Mouse (Mus musculus) hindlimb bud, embryonic 11.5 days (tissue): Measurements from ENCODE around the gene Foxa2.
A peak's percentile ranks its signal among the peaks of the same experiment; 100 is the strongest.

Experiments used
- DNase-seq: peaks from one replicate; pipeline ENCODE4 v3.0.0-alpha.2; 2012; ENCODE audit warnings: low read depth, low spot score; ENCODE audit errors: extremely low spot score

Gene Foxa2

DNA sequence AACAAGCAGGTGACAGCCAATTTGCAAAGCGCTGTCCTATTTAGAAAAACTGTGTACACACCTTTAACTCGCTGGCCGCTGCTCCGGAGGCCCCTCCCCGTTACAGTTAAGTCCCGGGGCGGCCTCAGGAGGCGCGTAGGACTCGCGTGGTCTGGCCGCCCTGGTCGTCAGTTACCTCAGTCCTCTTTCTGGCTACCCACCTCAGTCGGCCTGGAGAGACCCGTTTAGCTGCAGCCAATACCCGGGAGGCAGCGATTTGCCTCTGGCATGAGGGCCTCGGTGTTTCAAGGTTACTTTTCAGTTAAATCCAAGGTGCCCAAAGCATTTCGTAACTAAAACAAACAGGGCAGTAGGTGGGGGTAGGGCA lies at the start of gene Foxa2:
Foxa2 (minus strand) TSS at position 171 of the 367 bp plus-strand sequence.
- no peak for DNase-seq

DNA sequence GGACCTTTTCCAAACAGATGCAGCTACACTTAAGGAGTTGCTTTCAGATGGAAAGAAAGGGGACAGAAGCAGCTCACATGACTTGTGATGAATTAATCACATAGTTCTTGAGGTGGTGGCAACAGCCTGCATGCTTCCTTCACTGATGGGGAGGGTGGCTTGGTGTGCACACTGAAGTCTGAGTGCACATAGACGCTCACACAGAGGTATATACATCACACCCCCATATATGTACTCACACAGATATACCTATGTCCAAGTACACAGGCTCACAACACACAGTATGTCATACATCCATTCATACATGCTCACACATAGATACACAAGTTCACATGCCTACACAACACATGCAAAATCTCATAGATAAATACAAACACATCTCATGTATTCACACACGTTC lies 45.3 kb upstream of the Foxa2 start:
- no peak for DNase-seq

DNA sequence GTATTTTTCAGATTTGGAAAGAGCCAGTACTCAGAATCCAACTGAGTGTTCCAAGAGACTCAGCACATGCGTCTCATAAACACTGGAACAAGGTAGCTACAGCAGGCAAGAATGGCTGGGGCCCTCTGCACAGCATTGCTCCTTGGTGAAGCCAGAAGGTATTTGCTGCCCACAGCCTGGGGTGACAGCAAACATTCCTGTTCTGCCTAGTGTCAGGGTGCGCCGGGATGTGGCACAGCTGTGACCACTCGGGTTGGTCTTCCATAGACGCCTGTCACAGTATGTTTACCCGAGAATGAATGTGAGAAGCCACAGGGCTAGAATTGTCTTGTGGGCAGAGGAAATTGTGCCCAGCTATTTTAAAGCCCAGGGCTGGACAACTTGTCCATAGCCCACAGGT lies 44.9 kb upstream of the Foxa2 start:
- no peak for DNase-seq

DNA sequence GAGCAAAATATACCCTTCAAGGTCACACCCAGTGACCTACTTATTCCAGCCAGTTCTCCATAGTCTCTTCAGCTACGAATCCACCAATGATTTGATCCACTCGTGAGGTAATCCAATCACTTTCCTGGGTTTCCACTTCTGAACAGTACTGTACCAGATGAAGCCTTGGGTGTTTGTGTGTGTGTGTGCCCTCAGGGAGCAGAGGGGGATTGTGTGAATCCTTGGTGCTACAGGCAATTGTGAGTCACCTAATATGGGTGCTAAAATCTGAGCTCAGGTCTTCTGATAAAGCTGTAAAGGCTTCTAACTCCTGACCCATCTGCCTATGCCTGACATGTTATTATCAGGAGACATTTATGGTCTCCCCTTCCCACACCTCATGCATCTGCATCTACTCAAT lies 43.3 kb upstream of the Foxa2 start:
- DNase-seq, result no peak

DNA sequence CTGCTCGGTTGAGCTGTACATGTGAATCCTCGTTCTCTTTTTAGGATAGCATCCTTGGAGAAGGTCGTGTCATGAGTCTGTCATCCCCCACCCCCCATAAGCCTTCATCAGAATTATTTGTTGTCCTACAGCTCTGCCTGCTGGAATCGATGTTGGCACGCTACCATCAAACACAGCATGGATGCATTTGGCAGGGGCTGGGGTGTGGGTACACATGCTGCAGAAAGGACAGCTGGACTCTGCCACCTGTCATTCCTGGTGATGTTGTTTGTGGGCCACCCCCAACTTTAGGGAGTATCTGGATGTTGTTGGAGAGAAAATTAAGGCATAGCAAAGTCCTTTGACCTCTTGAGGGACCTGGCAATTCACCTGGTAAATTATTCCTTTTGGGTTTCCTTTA lies 38.8 kb upstream of the Foxa2 start:
- DNase-seq, result no peak

DNA sequence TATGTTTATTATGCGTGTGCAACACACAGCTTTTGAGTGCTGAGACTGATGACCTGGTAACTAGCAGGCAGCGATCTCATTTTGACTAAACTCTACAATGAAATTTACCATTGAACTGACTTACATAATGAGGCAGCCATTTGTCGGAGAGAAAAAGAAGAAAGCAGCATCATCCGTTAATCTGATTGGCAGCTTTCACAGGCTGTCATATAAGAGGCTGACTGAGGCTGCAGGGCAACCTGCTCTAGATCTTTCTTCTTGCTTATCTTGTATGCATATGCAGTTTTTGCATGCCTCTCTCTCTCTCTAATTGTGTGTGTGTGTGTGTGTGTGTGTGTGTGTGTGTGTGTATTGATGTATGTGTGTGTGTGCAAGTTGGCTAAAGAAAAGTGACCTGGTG lies 38.4 kb upstream of the Foxa2 start:
- no peak for DNase-seq

DNA sequence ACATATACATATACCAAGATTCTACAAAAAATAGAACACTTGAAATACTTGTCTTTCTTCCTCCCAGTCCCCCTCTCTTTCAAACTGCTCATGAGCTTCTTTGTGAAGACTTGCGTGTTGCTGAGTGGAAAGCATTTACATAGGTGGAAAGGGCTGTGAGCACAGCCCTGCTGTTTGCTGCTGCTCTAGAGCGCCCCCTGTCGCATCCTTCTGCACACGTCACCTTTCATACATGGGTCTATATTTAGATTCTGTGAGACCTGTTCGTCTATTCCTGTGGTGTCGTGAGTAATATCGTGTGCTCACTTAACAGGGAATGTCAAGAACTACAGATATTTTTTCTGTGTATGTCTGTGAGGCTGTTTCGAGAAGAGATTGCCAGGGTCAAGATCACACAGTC lies 35.5 kb upstream of the Foxa2 start:
- peak; percentile 14 for DNase-seq

DNA sequence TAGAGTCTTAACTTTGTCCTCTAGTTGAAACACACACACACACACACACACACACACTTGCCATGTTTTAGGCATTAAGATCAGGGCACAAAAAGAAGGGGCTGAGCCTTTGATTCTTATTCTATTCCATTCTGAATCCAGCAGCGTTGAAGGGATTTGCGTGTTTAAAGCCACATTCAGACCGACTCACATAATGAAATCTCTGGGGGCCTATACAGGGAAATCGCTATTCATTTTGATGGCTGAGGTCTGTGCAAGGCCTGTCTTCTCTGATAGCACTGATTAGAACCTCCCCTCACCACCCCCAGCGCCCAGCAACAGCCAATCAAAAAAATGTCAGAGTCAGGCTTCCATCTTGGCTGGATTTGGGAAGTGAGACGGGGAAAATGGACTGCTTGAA lies 13.9 kb upstream of the Foxa2 start:
- DNase-seq, result no peak

DNA sequence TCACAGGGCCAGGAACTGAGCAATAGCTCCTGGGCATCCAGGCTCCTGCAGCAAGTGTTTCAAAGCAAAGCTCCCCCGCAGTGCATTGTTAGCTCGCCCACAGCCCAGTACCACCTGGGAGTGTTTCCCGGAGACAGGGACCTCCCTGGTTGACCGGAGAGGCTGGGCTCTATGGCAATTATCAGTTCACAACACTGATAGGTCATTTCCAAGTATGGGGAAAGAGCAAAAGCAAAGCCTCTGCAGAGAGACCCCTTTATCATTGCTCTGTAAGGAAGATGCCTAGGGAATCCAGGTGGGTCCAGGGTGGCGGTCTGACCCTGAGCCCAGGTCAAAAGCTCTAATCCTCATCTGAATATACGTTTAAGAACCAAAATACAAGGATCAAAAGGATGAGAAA lies 6.6 kb upstream of the Foxa2 start:
- DNase-seq, result no peak

DNA sequence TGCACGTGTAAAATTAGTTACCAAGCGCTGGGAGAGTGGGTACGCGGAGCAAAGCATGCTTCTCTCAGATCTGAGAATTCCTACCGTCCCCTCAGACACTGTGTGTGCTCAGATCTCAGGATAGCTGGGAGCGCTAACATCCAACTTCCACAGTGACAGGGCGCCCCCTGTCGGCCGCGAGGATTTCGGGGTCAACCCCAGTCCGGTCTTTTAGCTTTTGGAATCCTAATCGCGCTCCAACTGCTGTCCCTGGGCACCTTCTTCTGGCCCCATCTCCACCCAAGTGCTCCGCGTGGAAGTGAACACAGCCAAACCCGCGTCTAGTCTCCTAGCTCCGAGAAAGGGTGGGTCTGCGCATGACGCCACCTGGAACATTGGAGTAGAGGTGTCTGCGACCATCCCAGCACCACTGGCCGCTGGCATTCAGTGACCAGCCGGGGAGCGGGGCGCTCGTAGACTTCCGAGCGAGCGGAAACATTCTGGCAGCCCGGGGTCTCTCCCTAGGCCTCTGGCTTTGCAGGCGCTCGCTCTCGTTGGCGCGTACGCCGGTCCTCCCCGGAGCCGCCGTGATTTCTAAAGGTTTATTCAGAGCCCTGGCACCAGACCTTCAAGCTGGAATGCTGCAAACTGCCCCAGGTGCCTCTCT lies 1.8 kb upstream of the Foxa2 start:
- DNase-seq, result no peak

DNA sequence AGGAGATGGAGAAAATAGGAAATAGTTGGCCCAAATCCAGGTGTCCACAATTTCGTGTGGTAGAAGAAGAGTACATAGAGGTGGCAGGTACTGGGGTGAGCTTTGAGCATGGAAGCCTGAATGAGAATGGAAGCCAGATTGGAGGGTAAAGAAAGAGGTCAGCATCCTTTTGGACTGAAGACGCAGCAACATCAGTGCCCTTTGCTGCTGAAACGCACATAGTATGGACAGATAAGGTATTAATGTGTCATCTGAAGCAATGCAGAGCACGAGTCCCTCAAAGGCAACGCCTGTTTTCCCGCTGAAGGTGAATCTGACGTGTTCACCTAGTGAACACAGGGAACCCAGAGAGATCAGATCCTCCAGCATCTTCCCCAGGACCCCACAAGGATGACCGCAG lies 842 bp upstream of the Foxa2 start:
- no peak for DNase-seq

DNA sequence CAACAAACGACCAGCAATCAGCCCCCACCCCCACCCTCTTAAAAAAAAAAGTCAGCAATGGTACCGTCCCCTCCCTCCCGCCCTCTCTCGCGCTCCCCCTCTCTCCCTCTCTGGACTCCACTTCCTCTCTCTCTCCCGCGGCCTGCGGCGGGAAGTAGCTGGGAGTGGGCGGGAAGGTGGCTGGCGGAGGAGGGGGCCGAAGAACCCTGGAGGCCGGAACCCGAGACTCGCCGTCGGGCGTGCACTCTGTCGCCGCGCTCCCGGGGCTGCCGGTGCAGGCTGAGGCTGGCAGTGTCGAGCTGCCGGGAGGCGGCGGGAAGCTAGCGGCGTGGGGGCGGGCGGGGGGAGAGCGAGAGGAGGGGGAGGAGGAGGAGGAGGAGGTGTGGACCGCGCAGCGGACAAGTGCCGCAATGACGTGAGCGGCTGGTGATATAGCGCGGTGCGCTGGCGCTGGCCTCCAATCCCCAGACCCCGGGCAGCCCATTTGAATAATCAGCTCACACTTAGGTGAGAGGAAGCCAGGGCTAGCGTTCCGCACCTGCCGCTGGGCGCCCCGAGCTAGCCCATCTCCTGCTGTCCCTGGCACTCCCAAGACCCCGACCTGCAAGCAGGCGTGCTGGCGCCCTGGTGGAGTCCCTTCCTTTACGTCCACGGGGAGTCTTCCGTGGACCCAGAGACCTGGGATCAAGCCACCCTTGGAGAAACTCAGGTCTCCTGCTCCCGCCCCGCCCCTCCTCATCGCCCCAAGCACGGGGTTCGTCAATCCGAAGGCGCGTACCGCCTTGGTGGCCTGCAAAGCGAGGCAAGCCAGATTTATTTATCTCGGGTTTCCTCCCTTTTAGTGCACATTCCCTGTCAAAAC lies 601 bp downstream of the Foxa2 start:
- no peak for DNase-seq

DNA sequence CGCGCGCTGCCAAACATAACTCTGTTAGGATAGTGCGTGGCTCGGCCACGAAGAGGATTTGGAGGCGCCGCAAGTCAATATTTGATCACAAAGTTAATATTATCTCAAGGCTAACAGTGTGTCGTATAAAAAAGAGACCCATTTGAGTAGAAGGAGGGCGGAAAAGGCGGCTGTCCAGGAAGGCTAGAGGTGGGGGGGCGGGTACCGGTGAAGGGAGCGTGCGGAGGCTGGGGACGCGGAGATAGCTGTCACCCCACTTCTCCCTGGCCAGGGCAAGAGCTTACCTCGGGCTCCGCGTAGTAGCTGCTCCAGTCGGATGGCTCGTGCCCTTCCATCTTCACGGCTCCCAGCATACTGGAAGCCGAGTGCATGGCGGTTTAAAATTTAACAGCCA lies 1.2 kb downstream of the Foxa2 start:
- no peak for DNase-seq

DNA sequence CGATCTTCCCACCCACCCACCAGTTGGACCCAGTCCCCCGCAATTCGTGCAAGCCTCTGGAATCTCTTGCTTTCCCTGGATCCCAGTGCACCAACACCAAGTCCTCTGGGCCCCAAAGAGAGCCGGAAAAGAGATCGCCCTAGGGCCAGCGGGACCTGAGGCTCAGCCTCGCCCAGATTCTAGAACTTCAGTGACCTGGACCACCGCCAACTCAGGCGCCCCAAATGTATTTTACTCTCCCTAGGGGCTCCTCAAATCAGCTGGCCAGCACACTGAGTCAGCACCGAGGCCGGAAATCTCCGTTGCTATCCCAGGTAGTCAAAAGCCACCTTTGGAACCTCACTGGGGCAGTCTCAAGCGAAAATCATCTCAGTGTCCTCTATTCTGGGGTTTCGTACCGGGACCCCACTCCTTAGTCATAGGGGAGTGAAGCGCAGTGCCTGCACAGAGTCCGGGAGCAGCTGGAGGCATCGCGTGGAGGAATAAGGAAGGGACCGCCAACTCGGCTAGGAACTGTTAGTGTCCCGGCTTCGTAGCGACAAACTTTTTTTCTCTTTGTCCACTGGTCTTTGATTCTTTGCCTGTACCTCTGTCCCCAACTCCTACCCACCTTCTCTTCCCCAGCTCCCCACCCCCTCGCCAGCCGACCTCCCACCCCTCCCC lies 1.8 kb downstream of the Foxa2 start:
- DNase-seq, result no peak

DNA sequence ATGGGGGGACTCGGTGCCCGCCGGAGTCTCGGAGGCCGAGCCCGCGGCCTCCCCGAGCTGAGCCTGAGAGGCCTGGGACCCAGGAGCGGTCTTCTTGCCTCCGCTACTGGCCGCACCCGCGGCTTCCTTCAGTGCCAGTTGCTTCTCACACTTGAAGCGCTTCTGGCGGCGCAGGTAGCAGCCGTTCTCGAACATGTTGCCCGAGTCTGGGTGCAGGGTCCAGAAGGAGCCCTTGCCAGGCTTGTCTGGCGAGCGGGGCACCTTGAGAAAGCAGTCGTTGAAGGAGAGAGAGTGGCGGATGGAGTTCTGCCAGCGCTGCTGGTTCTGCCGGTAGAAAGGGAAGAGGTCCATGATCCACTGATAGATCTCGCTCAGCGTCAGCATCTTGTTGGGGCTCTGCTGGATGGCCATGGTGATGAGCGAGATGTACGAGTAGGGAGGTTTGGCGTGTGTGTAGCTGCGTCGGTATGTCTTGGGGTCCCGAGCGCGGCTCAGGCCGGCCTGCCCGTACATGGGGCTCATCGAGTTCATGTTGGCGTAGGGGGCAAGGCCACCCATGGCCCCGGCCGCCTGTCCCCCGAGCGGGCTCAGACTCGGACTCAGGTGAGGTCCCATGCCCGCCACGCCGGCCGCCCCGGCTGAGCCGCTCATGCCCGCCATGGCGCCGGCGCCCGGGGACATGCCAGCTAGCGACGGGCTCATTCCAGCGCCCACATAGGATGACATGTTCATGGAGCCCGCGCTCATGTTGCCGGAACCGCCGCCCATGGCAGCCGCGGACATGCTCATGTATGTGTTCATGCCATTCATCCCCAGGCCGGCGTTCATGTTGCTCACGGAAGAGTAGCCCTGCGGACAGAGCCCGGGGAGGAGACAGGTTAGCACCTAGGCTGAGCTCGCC lies 2.5 kb downstream of the Foxa2 start:
- DNase-seq, result no peak

DNA sequence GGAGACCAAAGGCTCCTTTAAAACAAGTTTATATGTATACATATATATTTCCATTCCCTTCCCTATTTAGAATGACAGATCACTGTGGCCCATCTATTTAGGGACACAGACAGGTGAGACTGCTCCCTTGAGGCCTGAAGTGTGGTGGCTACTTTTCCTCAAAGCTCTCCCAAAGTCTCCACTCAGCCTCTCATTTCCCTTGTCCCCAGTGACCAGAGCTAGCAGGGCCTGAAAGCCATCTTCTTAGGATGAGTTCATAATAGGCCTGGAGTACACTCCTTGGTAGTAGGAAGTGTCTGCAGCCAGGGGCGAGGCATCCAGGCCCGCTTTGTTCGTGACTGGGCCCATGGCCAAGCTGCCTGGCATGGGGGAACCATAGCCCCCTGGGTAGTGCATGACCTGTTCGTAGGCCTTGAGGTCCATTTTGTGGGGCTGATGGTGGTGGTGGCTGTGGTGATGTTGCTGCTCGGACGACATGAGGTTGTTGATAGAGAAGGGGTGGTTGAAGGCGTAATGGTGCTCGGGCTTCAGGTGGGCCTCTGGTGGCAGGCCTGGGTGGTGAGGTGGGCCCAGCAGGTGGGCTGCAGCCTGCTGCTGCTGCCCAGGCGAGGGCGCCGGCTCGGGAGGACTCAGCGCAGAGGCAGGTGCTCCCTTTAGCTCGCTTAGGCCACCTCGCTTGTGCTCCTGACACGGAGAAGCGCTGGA lies 3.3 kb downstream of the Foxa2 start:
- no peak for DNase-seq

DNA sequence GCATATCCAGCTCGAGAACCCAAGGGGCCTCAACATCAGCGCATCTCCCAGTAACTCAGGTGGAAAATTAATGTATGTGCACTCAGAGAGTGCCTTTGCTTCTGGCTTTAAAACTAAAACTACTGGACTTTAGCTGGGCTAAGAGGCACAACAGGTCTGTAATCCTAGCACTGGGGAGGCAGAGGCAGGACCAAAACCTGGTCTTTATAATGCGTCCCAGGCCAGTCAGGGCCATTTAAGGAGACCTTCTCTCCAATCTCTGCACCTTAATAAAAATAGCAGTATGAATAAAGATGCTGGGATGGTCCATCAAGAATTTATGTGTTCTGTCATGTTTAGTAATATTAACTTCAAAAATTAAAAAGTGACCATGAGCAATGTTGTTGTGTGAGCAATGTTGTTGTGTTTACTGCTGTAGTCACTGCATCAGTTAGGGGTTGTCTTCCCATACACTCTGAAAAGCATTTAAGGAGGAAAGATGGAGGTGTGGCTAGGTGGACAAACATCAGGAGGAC lies 4.6 kb downstream of the Foxa2 start:
- no peak for DNase-seq

DNA sequence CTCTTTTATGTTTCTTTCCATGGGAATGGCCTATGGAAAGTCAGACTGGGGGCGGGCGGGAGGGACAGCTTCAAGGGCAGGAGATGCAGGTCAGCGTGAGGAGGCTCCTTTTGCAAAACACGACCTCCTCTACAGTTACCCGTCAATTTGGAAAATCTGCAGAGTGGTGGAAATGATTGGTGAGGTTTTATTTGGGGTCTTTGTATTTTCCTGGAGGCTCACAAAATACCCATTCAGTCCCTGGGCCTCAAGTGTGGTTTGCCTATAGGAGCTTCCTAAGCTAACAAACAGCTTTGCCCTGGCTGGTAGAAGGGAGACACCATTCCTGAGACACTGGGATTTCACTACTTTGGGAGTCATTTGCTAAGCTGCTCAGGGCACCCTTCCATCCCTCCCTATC lies 5.4 kb downstream of the Foxa2 start:
- no peak for DNase-seq

DNA sequence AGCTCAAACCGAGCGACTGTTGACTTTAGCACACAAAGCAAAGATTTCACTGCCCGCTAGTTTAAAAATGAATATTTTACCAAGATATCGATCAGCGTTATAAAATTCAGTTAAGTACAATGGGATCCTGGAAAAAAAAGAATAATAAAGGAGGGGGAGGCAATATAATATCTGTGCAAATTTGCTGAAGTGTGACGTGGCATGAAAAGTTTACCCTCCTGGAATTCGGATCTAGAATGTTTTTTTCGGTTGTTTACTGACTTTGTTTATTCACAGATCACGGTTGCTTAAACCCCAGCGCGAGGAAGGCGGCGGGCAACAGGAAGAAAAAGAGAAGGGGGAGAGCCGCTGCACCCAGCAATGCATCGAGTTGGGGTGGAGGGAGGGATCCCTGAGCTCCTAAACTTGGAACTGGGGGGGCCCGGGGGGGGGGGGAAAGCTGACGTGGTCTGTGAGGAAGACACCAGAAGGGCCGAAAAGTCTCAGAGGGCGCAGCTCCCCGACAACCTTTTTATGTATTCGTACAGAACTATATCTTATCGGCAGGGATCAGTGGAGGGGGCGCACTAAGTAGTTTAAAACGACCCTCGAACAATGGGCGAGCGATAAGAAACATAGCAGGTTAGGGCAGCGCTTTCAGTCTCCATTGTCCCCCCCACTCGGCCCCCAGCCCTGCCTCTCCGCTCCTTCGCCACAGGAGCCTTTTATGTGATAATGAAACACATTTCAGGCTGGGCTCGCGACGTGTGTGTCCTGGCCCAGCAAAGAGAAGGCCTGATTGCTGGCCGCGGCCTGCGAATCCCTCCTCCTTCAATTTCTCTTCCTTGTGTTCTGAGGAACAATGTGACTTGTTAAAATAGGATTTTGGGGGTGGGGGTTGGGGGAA lies 6.3 kb downstream of the Foxa2 start:
- no peak for DNase-seq
